Mouse (Mus musculus) heart, embryonic 16.5 days (tissue): ENCODE data around the gene Pdlim4. TPM values are rescaled to one million over a fixed set of nuclear protein-coding genes. Genes with fewer than 3 reads are reported as not detected.

Experiments used
- ATAC-seq: fragments of 200-750 bp; cut with Nextera tagmentation; replicated peaks from 2 replicates; pipeline ENCODE4 v1.8.0; 2017; ENCODE audit warnings: moderate number of reproducible peaks; ENCODE audit not compliant: insufficient read depth, low FRiP score; ENCODE audit errors: extremely low read depth
- H3K27ac ChIP-seq: fragments of 300-500 bp; sonication (generic); 2 replicates; pipeline ENCODE4 v1.5.1; 2014; ENCODE audit warnings: mild to moderate bottlenecking, low read length, control low read depth, moderate library complexity
- H3K27me3 ChIP-seq: fragments of 300-500 bp; sonication (generic); 2 replicates; pipeline ENCODE4 v1.6.1; 2014; ENCODE audit warnings: low read length, mixed read lengths; ENCODE audit not compliant: control insufficient read depth, insufficient read depth
- H3K36me3 ChIP-seq: fragments of 300-500 bp; sonication (generic); 2 replicates; pipeline ENCODE4 v1.6.1; 2014; ENCODE audit not compliant: control insufficient read depth, insufficient read depth
- H3K4me1 ChIP-seq: fragments of 300-500 bp; sonication (generic); 2 replicates; pipeline ENCODE4 v1.6.1; 2014; ENCODE audit warnings: low read length, mixed read lengths; ENCODE audit not compliant: control insufficient read depth, insufficient read depth
- H3K4me2 ChIP-seq: fragments of 300-500 bp; sonication (generic); 2 replicates; pipeline ENCODE4 v1.6.1; 2014; ENCODE audit warnings: low read depth, mild to moderate bottlenecking, control low read depth, low read length
- H3K4me3 ChIP-seq: fragments of 300-500 bp; sonication (generic); 2 replicates; pipeline ENCODE4 v1.5.1; 2014; ENCODE audit warnings: mild to moderate bottlenecking, control low read depth, low read length
- H3K9ac ChIP-seq: fragments of 300-500 bp; sonication (generic); 2 replicates; pipeline ENCODE4 v1.6.1; 2014; ENCODE audit warnings: low read length, control low read depth
- H3K9me3 ChIP-seq: fragments of 300-500 bp; sonication (generic); replicated peaks from 2 replicates; pipeline ENCODE4 v1.6.1; 2016; ENCODE audit warnings: low read length; ENCODE audit not compliant: control insufficient read depth
- WGBS: fragments of 180-500 bp; shearing (Covaris S2); extraction: QIAGEN DNeasy Blood & Tissue Kit; methylation state at CpG from one replicate; pipeline ENCODE4 v1.1.7; 2014; 5-methylcytosine and 5-hydroxymethylcytosine counted together
- polyA plus RNA-seq: library from polyadenylated mRNA; unstranded; fragments of >200 nt; fragmentation: Nextera tagmentation; extraction: Ambion mirVana; gene quantifications from 2 replicates; pipeline ENCODE4 v1.2.1, GENCODE M21; 2015

Pdlim4 gene
- polyA plus RNA-seq, 1 experiment from 2014 or later, result 26.4 TPM

DNA sequence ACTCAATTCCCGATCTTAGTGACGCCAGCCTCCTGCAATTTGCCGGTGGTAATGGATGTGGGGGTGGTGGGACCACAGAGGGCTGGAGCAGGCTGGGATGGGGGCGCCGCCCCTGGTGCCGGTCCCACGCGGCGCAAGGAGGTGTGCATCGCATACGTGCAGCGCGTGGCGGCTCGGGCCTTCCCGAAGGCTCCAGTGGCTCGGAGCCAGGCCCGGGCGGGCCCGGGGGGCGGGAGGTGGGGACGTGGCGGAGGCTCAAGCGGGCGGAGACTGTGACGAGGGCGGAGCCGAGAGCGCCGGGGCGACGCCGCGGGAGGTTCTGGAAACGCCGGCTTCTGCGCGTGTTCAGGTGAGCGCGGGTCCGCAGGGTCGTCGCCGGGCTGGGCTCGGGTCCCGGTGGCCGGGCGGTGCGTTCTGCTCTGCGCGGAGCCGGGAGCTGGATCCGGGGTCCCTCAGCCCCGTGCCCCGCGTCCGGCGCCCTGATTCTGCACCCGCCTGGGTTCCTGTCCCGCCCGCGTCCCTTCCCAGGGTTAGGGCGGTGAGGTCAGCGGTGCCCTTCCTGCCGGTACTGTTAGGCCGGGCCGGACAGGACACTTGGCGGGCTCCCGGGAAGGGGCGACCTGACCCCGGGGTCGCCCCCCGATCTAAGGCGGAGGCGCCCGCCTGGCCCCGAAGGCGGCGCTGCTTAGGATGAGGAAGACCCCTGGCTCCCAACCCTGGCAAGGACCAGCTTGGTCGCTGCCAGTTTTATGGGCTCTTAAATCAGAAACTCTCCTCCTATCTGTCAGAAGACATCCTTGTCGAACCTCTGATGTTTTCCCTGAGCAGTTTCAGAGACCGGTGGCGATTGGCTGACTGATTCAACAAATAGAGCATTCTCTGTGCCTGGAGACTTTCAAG, 32.1 kb upstream of the Pdlim4 start:
- H3K36me3 ChIP-seq, result 0 out of 2 replicates have a peak, but pooled peaks cover 4% of the 10 kb centered on the region
- no peaks in the 10 kb centered on the region for H3K27me3 ChIP-seq
- peak overlapping the region; percentile 87 for H3K9ac ChIP-seq
- ATAC-seq, result peak; percentile 91
- H3K4me2 ChIP-seq, result peak overlapping the region; percentile 99
- peaks cover 31% of the 10 kb centered on the region for H3K4me1 ChIP-seq
- H3K4me3 ChIP-seq, result peak overlapping the region; percentile 85
- no peaks in the 10 kb centered on the region for H3K9me3 ChIP-seq
- H3K27ac ChIP-seq, result peak overlapping the region; percentile 35; the same call in 1 of the 2 replicates
- under 1% methylated on average over 74 of the region's 83 CpGs for WGBS

DNA sequence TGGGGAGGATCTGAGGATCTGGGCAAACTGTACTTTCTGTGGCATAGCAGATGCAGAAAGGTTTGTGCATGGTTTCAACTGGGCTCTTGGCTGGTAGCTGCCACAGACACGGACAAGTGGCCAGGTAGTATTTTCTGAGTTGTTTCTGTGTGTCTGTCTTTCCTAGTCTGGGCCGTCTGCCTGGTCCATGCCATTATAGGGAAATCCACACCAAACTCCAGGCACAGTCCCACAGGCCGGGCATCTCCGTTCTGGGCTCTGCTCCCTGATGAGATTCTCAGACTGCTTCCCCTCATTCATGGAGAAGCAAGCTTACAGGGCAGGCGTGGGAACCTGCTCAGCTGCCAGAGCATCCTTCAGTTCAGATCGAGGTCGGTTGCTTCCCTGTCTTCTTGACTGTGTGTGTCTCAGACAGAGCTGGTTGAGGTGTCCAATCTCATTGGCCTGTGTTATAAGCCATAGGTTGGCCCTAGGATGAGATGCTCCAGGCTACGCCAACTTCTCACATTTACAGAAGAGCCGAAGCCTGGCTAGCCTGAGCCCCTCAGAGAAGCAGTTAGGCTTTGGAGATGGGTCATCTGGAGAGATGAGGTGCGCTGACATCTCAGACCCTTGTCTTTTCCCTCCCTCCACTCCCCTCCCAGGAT, 31.4 kb upstream of the Pdlim4 start, which contains the start of gene P4ha2:
TSS of gene P4ha2 (plus strand) at position 51 of the 647 bp plus-strand sequence.
- peak within 1 kb of the TSS; percentile 35; the same call in 1 of the 2 replicates for H3K27ac ChIP-seq
- no peak for ATAC-seq
- H3K9ac ChIP-seq, result peak within 1 kb of the TSS; percentile 87

GRCm38 (mm10) chr11:54093000-54093399, 24.2 kb upstream of the Pdlim4 start:
- Histone ChIP-seq H3K9me3 (no peaks in the 10 kb centered on the region), H3K36me3 (no peaks in the 10 kb centered on the region), H3K27ac (no peak overlapping the region), H3K4me3 (no peak overlapping the region), H3K4me2 (no peak overlapping the region), H3K27me3 (no peaks in the 10 kb centered on the region), H3K9ac (no peak overlapping the region), H3K4me1 (0 out of 2 replicates have a peak, but pooled peaks cover 4% of the 10 kb centered on the region)
- 10% methylated on average over 3 of the region's 3 CpGs for WGBS
- ATAC-seq, result no peak

More for the DNA sequence above, 31.4 kb upstream of the Pdlim4 start, which contains the start of gene P4ha2:
- 0 out of 2 replicates have a peak, but pooled peaks cover under 1% of the 10 kb centered on the region for H3K36me3 ChIP-seq
- H3K9me3 ChIP-seq, result no peaks in the 10 kb centered on the region
- H3K4me2 ChIP-seq, result peak within 1 kb of the TSS; percentile 99
- WGBS, result 58% methylated on average over 10 of the region's 10 CpGs
- no peaks in the 10 kb centered on the region for H3K27me3 ChIP-seq
- peak within 1 kb of the TSS; percentile 85 for H3K4me3 ChIP-seq
- H3K4me1 ChIP-seq, result peaks cover 27% of the 10 kb centered on the region

- Histone ChIP-seq H3K4me1 (0 out of 2 replicates have a peak, but pooled peaks cover 4% of the 10 kb centered on the region), H3K4me2 (no peak overlapping the region), H3K27ac (no peak overlapping the region), H3K36me3 (no peaks in the 10 kb centered on the region), H3K9ac (0 out of 2 replicates have a peak overlapping the region, but pooled peaks have one; percentile 25), H3K9me3 (no peaks in the 10 kb centered on the region), H3K4me3 (no peak overlapping the region), H3K27me3 (no peaks in the 10 kb centered on the region)
- no peak for ATAC-seq
- WGBS, result 40% methylated on average over 7 of the region's 7 CpGs
Observed at GRCm38 (mm10) chr11:54092188-54092587, 23.4 kb upstream of the Pdlim4 start.

DNA sequence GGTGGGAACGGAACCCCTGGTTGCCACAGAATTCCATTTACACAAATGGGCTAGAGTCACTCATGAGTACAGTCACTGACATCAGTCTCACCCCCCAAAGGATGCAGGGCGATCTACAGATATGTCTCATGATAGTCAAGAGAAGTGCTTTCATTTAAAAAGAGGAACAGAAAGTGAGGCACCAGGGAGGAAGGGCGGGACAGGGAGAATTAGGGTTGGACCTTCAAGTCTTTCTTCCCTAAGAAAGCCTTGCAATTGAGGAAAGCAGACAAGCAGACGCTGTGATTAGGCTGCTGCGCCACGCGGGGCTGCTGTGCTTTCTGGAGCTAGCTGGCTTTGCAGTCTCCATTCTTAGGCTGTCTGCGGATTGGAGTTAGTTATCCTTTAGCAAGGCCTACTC, 22.9 kb upstream of the Pdlim4 start:
- no peaks in the 10 kb centered on the region for H3K27me3 ChIP-seq
- H3K4me1 ChIP-seq, result 0 out of 2 replicates have a peak, but pooled peaks cover 4% of the 10 kb centered on the region
- H3K27ac ChIP-seq, result no peak overlapping the region
- no peak overlapping the region for H3K4me2 ChIP-seq
- H3K9ac ChIP-seq, result 0 out of 2 replicates have a peak overlapping the region, but pooled peaks have one; percentile 25
- no peak for ATAC-seq
- no peaks in the 10 kb centered on the region for H3K9me3 ChIP-seq
- no peak overlapping the region for H3K4me3 ChIP-seq
- H3K36me3 ChIP-seq, result no peaks in the 10 kb centered on the region
- WGBS, result 52% methylated on average over 8 of the region's 8 CpGs

- WGBS, result 85% methylated on average over 1 of the region's 1 CpGs
- no peak overlapping the region for H3K9ac ChIP-seq
Observed at GRCm38 (mm10) chr11:54090091-54090879, 21.5 kb upstream of the Pdlim4 start.

GRCm38 (mm10) chr11:54088947-54089317, 20.1 kb upstream of the Pdlim4 start:
- Histone ChIP-seq H3K4me1 (0 out of 2 replicates have a peak, but pooled peaks cover 4% of the 10 kb centered on the region), H3K4me2 (no peak overlapping the region), H3K9ac (no peak overlapping the region), H3K9me3 (no peaks in the 10 kb centered on the region), H3K27me3 (no peaks in the 10 kb centered on the region), H3K4me3 (no peak overlapping the region), H3K27ac (no peak overlapping the region), H3K36me3 (no peaks in the 10 kb centered on the region)
- ATAC-seq, result no peak
- 50% methylated on average over 5 of the region's 5 CpGs for WGBS

More at GRCm38 (mm10) chr11:54090091-54090879, 21.5 kb upstream of the Pdlim4 start:
- Histone ChIP-seq H3K36me3 (no peaks in the 10 kb centered on the region), H3K4me1 (0 out of 2 replicates have a peak, but pooled peaks cover 4% of the 10 kb centered on the region), H3K4me3 (no peak overlapping the region), H3K9me3 (no peaks in the 10 kb centered on the region), H3K27ac (no peak overlapping the region), H3K27me3 (no peaks in the 10 kb centered on the region), H3K4me2 (no peak overlapping the region)
- ATAC-seq, result no peak

GRCm38 (mm10) chr11:54088253-54088946, 19.6 kb upstream of the Pdlim4 start:
- H3K9me3 ChIP-seq, result no peaks in the 10 kb centered on the region
- H3K4me3 ChIP-seq, result no peak overlapping the region
- H3K4me1 ChIP-seq, result 0 out of 2 replicates have a peak, but pooled peaks cover 4% of the 10 kb centered on the region
- H3K4me2 ChIP-seq, result no peak overlapping the region
- H3K27ac ChIP-seq, result no peak overlapping the region
- ATAC-seq, result no peak
- 71% methylated on average over 7 of the region's 7 CpGs for WGBS
- H3K36me3 ChIP-seq, result no peaks in the 10 kb centered on the region
- H3K27me3 ChIP-seq, result no peaks in the 10 kb centered on the region
- H3K9ac ChIP-seq, result no peak overlapping the region
